Mouse (Mus musculus) R1 (cell line): ENCODE data around the gene Poldip2.

ENCODE experiments used
- DNase-seq: peaks from one replicate; pipeline ENCODE4 v3.0.0-alpha.2; 2018; ENCODE audit warnings: low read depth, low spot score

Gene Poldip2

GRCm38 (mm10) chr11:78512025-78512957 is at the start of gene Poldip2, which contains the start of gene Tmem199:
Gene Poldip2 (plus strand): TSS chr11:78512193.
Gene Tmem199 (minus strand): TSS chr11:78512172.
- DNase-seq = peak; percentile 95

GRCm38 (mm10) chr11:78462669-78463068 is 49.3 kb upstream of the Poldip2 start:
- DNase-seq = no peak

- peak; percentile 68 for DNase-seq
Observed at GRCm38 (mm10) chr11:78463286-78464036, 48.5 kb upstream of the Poldip2 start.

- no peak for DNase-seq
Observed at GRCm38 (mm10) chr11:78465116-78465515, 46.9 kb upstream of the Poldip2 start.

GRCm38 (mm10) chr11:78465568-78466180 is 46.3 kb upstream of the Poldip2 start, which contains the start of gene Slc46a1:
Gene Slc46a1 (plus strand): TSS chr11:78465697.
- DNase-seq = peak; percentile 93

GRCm38 (mm10) chr11:78466242-78466912 is 45.6 kb upstream of the Poldip2 start:
- no peak for DNase-seq

- DNase-seq = no peak
Observed at GRCm38 (mm10) chr11:78467515-78467914, 44.5 kb upstream of the Poldip2 start.

GRCm38 (mm10) chr11:78467932-78468331 is 44.1 kb upstream of the Poldip2 start:
- DNase-seq = no peak

GRCm38 (mm10) chr11:78471326-78472103 is 40.5 kb upstream of the Poldip2 start:
- DNase-seq = no peak

GRCm38 (mm10) chr11:78475289-78475688 is 36.7 kb upstream of the Poldip2 start:
- no peak for DNase-seq

- peak; percentile 55 for DNase-seq
Observed at GRCm38 (mm10) chr11:78483639-78484038, 28.4 kb upstream of the Poldip2 start.

- DNase-seq = peak; percentile 85
Observed at GRCm38 (mm10) chr11:78488168-78488567, 23.8 kb upstream of the Poldip2 start.

- DNase-seq = peak; percentile 81
Observed at GRCm38 (mm10) chr11:78490781-78491241, 21.2 kb upstream of the Poldip2 start.

GRCm38 (mm10) chr11:78495904-78496303 is 16.1 kb upstream of the Poldip2 start:
- DNase-seq = peak; percentile 77

GRCm38 (mm10) chr11:78497071-78497541 is 14.9 kb upstream of the Poldip2 start:
- no peak for DNase-seq

- peak; percentile 97 for DNase-seq
Observed at GRCm38 (mm10) chr11:78497544-78498522, 14.2 kb upstream of the Poldip2 start, which contains the start of gene Sarm1. Gene Sarm1 (minus strand): TSS chr11:78497754.

GRCm38 (mm10) chr11:78499004-78499403 is 13.0 kb upstream of the Poldip2 start, which contains the start of gene Vtn:
Gene Vtn (plus strand): TSS chr11:78499091.
- DNase-seq = no peak

GRCm38 (mm10) chr11:78499543-78499942 is 12.4 kb upstream of the Poldip2 start:
- no peak for DNase-seq
